Mouse (Mus musculus) layer of hippocampus, postnatal 10 days (tissue): ENCODE results near the gene B3gnt5. TPM values are rescaled to one million over a fixed set of nuclear protein-coding genes. Genes with fewer than 3 reads are reported as not detected.
"Not testable (repeated sequence)": the region's sequence is repeated elsewhere in the genome, so short reads cannot be mapped to it uniquely, and the experiment has no call there.

ENCODE experiments used
- DNase-seq, 2 experiments: peaks; one replicate each; pipeline ENCODE4 v3.0.0; 2021; ENCODE audit warnings: low spot score in 2 of 2
- long read RNA-seq: library from polyadenylated mRNA; stranded (forward); transcript quantifications from one replicate; pipeline ENCODE4 v2.0.0, GENCODE M21; 2023
- total RNA-seq, 2 experiments: library from RNA; stranded (reverse); gene quantifications; 2 replicates each; pipeline ENCODE4 v1.2.3; 2021

The B3gnt5 gene
- 1 to 10 TPM; 4.7 to 5.3 TPM for total RNA-seq
- long read RNA-seq, full-length matches to known transcripts, result 1 of 1 reads
- long read RNA-seq, partial matches to known transcripts, result 0 of 1 reads
- long read RNA-seq, other reads (novel, unspliced or antisense), result 0 of 1 reads

GRCm38 (mm10) chr16:19760074-19760473 lies at the start of gene B3gnt5:
Gene B3gnt5 (plus strand): TSS chr16:19760208.
- peak; percentile 13 to 20 for DNase-seq

DNA sequence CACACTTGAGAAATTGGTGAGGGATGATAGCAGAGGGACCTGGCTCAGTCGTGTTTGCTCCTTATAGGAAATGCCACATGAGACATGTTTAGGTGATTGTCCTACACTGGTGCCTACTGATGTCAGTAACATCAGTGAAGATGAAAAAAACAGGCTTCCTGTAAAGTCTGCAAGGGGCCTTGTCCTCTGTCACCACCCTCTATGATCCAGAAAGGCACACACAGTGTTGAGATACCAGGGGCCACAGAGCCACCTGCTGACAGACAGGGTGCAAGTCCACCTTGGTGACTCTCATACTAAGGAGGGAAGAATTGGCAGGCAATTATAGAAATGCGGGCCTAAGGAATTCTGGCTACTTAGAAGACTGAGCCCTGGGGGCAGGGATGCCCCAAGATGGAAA lies 39.0 kb upstream of the B3gnt5 start:
- no peak for DNase-seq

GRCm38 (mm10) chr16:19724139-19724538 lies 35.9 kb upstream of the B3gnt5 start:
- DNase-seq, result not testable (repeated sequence)

DNA sequence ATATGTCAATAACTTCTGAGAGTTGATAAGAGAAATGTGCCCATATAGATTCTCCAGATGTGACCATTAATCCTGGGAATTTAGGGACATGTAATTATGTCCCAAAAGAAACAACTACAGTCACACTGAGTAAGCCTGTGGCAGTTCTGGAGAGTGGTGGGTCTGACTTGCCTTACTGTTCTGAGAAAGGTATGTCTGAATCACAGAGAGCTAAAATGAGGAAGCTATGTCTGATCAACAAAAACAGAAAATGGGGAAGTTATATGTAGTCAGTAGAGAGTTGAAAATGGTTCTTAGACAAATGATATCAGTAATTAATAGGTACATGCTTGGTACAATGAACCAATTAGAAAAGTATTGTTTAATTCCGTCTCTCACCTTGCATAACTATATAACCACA lies 27.1 kb upstream of the B3gnt5 start:
- DNase-seq, result no peak

- peak; percentile 36 to 38 for DNase-seq
These were observed 793 bp downstream of the B3gnt5 start for GRCm38 (mm10) chr16:19760505-19761496.

- no peak for DNase-seq
These were observed 1.7 kb downstream of the B3gnt5 start for GRCm38 (mm10) chr16:19761691-19762090.

GRCm38 (mm10) chr16:19766107-19766506 lies 6.1 kb downstream of the B3gnt5 start:
- DNase-seq, result no peak

GRCm38 (mm10) chr16:19768046-19768445 lies 8.0 kb downstream of the B3gnt5 start:
- no peak for DNase-seq

- no peak for DNase-seq
These were observed 12.0 kb downstream of the B3gnt5 start for GRCm38 (mm10) chr16:19772013-19772412.

DNA sequence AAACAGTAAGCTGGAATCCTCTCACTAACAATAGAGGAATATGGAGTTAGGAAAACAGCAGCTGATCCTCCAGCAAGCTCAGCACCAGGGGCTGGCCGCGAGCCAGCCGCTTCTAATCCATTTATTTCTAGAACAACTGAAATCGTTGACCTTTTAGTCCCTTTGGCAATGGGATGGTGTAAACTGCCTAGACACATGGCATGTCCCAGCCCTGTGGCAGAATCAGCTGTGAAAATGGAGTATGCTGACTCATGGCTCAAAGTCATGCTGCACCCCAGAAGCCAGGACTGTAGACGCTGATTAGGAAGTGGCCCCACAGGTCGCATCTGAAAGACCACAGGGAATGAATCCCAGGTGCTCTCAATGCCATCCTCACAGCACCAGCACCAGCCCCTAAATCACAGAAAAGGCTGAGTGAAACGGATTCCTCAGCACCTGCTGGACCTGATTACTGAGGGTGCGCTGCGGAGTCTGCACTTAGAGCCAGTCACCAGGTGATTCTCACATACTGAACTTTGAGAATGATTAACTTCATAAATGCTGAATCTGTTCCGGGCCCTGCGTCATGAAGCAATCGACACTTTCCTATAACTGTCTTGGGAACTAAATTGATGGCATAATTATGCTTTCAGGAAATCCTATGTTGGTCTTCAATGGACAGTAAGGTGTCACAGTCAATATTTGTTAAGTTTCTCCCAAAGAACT lies 26.5 kb downstream of the B3gnt5 start:
- DNase-seq, result no peak

DNA sequence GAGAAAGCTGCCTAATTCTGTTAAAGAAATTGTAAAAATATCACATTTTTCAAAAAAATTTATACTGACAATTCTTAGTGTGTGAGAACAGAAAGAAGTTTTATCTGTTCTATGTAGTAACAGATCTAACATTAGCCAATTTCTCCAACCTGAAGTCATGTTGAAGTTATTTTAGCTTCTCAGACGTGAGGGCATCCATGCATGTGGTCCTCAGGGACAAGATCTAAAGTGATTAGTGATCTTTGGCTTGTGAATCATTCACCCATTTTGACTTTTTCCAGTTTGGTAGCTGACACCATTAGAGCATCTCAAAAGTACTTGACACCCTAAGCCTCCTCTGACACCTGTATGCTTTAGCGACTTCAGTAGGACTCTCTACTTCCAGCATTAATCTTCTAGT lies 29.9 kb downstream of the B3gnt5 start:
- no peak for DNase-seq

- no peak for DNase-seq
These were observed 58.8 kb downstream of the B3gnt5 start for GRCm38 (mm10) chr16:19818801-19819200.

Other genes with a start within 250 kb of the B3gnt5 start
- gene Olfr167, start 237.9 kb upstream of the B3gnt5 start, total RNA-seq, result not detected
- gene Olfr168, start 224.7 kb upstream of the B3gnt5 start, total RNA-seq, result not detected
- not detected for gene Olfr169, start 188.4 kb upstream of the B3gnt5 start, total RNA-seq
- gene Olfr170, start 148.3 kb upstream of the B3gnt5 start, total RNA-seq, result not detected
- not detected for gene Olfr171, start 130.3 kb upstream of the B3gnt5 start, total RNA-seq
- not detected for gene Lamp3, start 53.8 kb upstream of the B3gnt5 start, total RNA-seq
- 1 to 10 TPM; 3.3 to 3.4 TPM for gene Klhl6, start 222.8 kb downstream of the B3gnt5 start, total RNA-seq